Mouse (Mus musculus) thymus, postnatal 36 days (tissue): ENCODE data around the gene Dynll2.

ENCODE experiments used
- DNase-seq, 2 experiments: peaks; one replicate each; pipeline ENCODE4 v3.0.0; 2022; ENCODE audit warnings: mixed read lengths in 2 of 2

The Dynll2 gene

GRCm38 (mm10) chr11:87986831-87987793 is at the start of gene Dynll2:
TSS of gene Dynll2 (minus strand) at chr11:87987533.
- peak; percentile 79 to 88 for DNase-seq

- no peak for DNase-seq
These were observed 49.5 kb upstream of the Dynll2 start for GRCm38 (mm10) chr11:88036761-88037251.

GRCm38 (mm10) chr11:88035970-88036369 is 48.6 kb upstream of the Dynll2 start:
- no peak for DNase-seq

GRCm38 (mm10) chr11:88031753-88032152 is 44.4 kb upstream of the Dynll2 start:
- DNase-seq: no peak

GRCm38 (mm10) chr11:88030836-88031235 is 43.5 kb upstream of the Dynll2 start:
- no peak for DNase-seq

GRCm38 (mm10) chr11:88030219-88030618 is 42.9 kb upstream of the Dynll2 start:
- DNase-seq: no peak

- no peak for DNase-seq
These were observed 40.9 kb upstream of the Dynll2 start for GRCm38 (mm10) chr11:88028193-88028684.

- DNase-seq: no peak
These were observed 40.2 kb upstream of the Dynll2 start for GRCm38 (mm10) chr11:88027391-88028035.

GRCm38 (mm10) chr11:88023933-88024332 is 36.6 kb upstream of the Dynll2 start:
- no peak for DNase-seq

GRCm38 (mm10) chr11:88015795-88016194 is 28.5 kb upstream of the Dynll2 start:
- DNase-seq: no peak

- DNase-seq: no peak
These were observed 27.8 kb upstream of the Dynll2 start for GRCm38 (mm10) chr11:88015161-88015560.

- DNase-seq: no peak
These were observed 26.3 kb upstream of the Dynll2 start for GRCm38 (mm10) chr11:88013632-88014031.

GRCm38 (mm10) chr11:88012621-88013244 is 25.4 kb upstream of the Dynll2 start:
- no peak for DNase-seq

- no peak for DNase-seq
These were observed 24.6 kb upstream of the Dynll2 start for GRCm38 (mm10) chr11:88011914-88012419.

- DNase-seq: peak; percentile 3 to 12
These were observed 24.0 kb upstream of the Dynll2 start for GRCm38 (mm10) chr11:88011208-88011913.

- DNase-seq: no peak
These were observed 22.3 kb upstream of the Dynll2 start for GRCm38 (mm10) chr11:88009542-88010190.

GRCm38 (mm10) chr11:88008641-88009040 is 21.3 kb upstream of the Dynll2 start:
- DNase-seq: no peak

- DNase-seq: no peak
These were observed 16.8 kb upstream of the Dynll2 start for GRCm38 (mm10) chr11:88004123-88004522.

GRCm38 (mm10) chr11:88002738-88003137 is 15.4 kb upstream of the Dynll2 start:
- DNase-seq: no peak

- DNase-seq: no peak
These were observed 12.4 kb upstream of the Dynll2 start for GRCm38 (mm10) chr11:87999751-88000150.

- DNase-seq: no peak
These were observed 4.5 kb upstream of the Dynll2 start for GRCm38 (mm10) chr11:87991806-87992205.

- no peak for DNase-seq
These were observed 528 bp upstream of the Dynll2 start for GRCm38 (mm10) chr11:87987861-87988260.
